Mouse (Mus musculus) lung, postnatal 14 days (tissue): ENCODE results near the gene Pdzd8.

ENCODE experiments used
- DNase-seq: peaks from one replicate; pipeline ENCODE4 v3.0.0; 2021

Gene Pdzd8

DNA sequence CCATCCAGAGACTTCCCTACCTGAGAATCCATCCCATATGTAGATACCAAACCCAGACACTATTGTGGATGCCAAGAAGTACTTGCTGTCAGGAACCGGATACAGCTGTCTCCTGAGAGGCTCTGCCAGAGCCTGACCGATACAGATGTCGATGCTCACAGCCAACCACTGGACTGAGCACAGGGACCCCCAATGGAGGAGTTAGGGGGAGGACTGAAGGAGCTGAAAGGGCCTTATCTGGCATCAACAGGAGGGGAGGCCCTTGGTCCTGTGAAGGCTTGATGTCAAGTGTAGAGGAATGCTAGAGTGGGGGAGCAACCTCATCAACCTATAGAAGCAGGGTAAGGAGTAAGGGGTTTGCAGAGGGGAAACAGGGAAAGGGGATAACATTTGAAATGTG lies 7.2 kb upstream of the Pdzd8 start:
- DNase-seq, result no peak

DNA sequence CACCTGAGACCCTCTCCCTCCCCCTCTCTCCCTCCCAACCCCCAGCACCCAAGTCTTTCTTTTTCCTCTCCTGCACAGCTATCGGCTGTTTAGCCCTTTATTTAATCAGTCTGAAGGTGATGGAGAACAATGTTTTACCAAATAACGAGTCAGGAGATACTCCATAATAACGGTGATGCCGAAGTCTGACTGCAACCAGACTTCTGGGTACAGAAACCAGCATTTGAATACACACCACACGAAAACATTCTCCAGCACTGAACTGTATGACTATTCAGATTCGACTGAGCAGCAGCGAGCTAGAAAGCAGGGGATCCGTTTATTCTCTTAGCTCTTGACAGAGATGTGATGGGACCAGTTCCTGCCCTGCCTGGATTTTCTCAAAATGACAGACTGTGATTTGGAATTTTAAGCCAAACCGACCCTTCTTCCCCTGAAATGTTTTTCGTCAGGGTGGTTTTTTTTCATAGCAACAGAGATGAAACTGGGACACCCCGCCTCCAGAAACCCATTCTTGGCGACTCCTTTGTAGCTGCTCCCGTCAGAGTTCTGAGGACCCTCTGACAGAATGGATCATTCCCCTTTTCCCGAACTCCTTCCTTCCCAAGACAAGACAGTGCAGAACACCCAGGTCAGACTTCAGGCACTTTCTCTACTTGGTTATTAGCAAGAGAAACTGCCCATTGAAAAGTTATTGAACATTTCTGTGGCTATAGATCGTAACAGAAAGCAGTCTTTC lies 5.7 kb upstream of the Pdzd8 start:
- no peak for DNase-seq

DNA sequence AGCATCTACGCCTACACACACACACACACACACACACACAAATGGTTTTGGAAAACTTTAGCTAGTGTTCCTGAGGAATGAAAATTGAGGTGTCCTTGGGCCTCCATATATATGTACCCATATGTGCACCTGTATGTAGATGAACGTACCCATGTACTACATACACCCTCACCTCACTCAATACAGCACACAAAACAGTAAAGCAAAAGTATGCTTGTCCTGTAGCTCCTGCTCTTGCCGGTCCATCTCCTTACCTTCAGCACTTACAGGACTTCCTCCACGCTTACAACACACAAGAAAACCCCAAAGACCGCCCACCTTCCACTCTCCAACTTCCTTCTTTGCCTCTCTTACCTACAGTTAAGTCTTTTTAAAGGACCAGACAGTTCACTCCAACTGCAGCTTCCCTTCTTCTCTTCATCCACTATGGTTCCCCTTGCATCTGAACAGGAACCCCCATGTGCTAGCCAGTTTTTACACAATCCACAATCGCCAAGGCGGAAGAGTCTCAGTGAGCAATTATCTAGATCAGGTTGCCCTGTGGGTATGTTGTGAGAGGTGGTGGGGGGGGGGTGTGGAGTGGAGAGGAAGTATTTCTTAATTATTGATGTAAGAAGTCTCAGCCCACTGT lies 4.8 kb upstream of the Pdzd8 start:
- no peak for DNase-seq

DNA sequence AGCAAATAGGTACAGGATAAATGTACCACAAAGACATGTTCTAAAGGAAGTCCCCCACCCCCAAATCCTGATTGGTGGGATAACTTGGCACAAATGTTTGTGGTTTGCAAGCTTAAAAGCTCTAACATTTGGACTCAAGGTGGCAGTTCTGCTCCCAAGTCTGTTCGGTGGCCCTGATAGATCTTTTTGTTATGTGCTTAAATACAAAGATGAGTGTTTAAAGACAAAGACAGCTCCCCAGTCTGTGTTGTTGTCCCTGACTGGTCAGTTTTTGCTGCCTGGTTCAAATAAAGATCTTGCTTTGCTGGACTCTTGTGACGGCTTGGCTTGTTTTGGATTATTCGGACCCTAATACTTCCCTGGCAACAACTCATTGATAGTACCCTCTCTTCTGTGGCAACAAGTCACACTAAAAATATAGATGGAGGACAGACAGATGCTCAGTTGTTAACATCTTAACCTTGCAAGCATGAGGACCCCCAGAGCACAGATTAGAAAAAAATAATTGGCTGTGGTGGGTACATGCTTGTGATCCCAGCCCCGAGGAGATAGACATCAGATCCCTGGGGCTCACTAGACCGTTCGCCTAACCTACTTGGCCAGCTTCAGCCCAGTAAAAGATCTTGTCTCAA lies 3.9 kb upstream of the Pdzd8 start:
- no peak for DNase-seq

DNA sequence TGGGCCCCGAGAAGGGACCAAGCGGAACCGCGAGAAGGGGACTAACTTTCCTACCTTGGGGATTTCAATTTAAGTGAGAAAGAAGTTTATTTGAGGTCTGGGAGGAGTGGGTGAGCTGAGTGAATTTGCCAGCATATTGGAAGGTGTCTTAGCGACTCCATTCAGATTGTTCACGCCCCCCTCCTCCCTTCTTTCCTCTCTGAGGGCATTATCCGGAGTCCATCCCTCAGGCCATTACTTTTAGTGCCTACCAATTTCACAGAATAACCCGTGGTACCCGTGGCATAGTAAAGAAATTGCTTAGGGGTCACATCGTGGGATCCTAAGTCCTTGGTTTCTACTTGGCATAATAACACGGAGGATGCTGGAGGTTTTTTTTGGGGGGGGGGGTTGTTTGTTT lies 745 bp upstream of the Pdzd8 start:
- no peak for DNase-seq

DNA sequence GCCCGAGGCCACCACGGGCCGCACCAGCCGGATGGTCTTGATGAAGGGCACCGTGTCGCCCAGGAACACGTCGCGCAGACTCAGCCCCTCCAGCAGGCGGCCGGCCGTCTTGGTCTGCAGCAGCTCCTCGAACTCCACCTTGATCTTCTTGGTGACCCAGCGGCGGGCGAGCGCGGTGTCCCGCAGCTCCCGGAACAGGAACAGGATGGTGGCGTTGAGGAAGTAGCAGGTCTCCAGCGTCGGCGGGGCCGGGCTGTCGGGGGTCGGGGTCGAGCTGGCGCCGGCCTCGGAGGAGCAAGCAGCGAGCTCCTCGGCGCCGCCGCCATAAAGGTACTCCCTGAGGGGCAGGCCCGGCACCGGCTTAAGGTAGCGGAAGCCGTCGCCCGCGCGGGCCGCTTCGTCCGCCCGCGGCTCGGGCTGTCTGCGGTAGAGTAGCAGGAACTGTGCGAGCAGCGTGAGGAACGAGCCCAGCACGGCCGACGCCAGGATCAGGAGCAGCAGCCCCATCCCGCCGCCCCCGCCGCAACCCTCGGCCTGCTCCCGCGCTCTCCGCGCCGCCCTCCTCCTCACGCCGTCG lies 411 bp downstream of the Pdzd8 start:
- peak; percentile 65 for DNase-seq

DNA sequence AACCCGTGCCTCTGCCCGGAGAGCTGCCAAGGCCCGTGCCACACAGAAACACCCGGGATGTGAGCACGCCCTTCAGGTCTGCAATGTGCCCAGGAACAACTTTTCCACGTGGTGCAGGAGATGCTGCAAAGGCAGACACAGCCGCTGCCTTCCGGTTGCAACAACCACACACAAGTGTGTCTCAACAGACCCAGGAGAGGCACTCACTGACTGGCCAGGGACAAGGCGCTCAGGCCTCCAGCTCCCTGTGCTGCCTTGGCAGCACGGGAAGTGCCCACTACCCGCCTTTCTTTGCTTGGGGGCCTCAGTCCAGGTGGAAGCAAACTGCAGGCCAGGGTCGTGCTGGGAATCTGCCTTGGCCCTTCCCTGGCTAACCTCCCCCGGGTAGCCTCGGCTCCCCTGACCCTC lies 1.3 kb downstream of the Pdzd8 start:
- DNase-seq, result peak; percentile 39

DNA sequence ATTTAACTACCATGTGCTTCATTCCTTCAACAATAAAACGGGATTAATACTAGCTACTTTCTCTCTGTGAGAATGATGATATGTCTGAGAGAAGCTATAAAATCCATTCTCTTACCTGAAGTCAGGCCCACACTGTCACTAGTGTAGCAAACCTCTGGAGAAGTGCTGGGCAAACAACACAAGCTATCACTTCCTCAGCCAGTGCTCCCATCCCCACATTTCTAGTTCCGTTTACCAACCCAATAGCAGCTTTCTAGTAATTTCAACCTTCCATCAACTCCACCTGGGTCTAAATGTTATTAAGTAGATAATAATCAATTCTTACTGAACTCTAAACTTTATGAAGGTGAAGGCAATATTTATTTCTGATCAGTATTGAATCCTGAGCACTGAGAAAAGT lies 2.6 kb downstream of the Pdzd8 start:
- no peak for DNase-seq

DNA sequence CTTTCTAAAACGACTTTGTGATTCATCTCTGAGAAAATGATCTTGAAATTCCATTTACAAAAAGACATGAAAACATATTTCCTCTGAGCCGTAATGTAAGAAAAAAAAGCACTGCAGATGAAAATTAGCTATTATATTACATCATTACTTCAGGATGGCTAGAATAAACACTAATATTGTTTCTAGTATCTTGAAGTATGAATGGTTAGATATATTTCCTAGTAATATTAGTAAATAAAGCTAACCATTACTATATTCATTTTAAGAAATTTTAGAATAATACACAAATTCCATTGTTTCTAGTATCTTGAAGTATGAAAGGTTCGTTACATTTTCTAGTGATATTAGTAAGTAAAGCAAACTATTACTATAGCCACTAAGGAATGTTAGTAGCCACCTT lies 5.7 kb downstream of the Pdzd8 start:
- DNase-seq, result no peak

DNA sequence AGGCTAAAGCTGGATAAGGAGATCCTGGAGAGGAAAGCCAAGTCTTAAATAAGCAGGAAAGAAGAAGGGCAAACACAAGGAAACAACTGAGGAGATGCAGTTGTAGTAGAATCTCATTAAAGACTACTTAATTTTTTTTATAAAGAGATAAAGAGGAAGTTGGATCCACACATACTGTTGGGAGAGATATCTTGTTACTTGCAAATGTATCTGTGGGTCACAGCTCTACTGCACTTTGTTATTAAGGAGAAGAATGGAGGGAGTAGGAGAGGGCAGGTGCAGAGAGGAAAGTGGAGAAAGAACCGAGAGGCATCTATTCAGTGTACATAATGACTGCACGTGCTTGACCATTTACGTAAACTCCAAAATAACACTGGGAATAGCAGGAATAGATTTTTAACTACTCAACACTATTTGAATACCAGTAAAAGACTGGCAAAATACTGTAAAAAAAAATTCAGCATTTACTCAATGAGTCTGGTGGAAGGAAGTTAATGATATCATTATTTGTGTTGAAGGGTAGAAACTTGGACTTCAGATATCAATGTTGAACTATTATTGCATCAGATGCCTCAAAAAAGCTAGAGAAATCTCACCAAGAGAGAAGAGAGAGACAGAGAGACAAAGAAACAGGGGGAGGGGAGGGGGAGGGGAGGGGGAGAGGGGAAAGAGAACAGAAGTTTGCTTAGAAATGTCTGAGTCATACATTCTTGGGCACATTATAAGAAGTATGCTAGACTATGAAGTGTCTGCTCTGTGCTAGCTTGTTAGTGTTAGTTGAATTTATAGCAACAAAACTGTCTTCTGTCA lies 7.5 kb downstream of the Pdzd8 start:
- no peak for DNase-seq

DNA sequence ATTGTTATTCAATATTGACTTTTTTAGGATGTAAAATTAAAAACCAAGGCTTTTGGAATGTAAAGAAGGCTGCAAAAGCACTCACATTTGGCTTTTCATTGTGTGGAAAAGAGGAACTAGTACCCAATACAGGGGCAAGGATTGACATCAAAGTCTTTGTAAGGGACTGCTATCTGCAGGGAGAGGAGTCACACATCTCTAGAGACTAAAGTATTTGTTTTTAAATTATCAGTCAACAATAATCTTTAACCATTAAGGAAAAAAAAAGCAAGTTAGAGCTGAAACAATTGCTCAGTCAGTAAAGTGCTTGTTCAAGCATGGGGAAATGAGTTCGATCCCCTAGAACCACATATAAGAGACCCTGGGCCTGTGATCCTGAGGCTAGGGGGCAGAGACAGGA lies 8.9 kb downstream of the Pdzd8 start:
- no peak for DNase-seq

DNA sequence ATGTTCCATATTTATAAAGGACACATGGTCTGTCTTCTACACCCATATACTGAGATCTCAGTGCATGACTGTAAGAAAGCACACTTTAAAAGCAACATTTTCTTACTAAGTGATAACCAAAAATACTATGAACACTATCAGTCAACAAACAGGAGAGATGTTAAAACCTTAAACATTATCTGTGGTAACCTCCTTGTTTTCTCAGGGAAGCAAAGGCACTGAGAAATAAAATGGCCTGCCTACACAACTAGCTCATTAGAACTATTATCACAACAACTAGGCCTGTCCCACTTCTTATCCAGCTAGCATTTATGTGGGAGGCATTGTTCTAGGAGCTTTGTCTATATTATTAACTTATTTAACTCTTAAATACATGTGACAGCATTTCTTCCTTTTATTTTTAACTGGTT lies 14.8 kb downstream of the Pdzd8 start:
- no peak for DNase-seq

DNA sequence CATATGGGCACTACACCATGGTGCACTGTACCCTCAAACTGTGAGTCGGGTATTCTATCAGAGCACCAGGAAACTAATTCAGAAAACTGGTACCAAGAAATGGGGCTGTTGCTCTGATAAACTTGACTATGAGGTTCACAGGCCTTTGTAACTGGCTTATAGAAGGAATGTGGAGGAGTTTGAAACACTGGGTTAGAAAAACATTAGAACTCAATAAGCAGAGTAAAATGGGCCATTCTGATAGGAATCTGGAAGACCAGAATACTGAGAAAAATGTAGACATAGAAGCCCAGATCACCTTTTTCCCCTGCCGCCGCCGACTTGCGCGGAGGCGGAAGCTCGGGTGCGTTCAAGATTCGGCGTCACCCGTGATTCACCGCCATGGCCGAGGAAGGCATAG lies 23.6 kb downstream of the Pdzd8 start, which contains the start of gene Rps12-ps3:
Gene Rps12-ps3, plus strand, starts transcription at position 301 of the 400 bp plus-strand sequence.
- no peak for DNase-seq

DNA sequence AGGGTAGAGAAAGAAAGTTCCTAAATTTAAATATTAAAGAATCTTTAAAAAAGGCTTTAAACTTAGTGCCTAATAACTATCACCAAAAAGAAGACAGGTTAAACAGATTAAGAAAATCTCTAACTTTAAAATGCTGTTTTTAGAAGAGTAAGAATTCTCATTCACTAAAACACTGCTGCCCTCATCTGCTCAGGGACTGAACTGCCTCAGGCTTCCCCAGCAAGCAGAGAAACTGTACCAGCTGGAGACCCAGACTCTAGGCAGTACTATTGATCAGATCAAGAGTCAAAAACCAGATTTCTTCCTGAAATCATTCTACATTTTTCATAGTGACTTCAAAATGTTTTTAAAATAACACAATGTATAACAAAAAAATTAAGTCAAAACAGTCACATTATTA lies 29.0 kb downstream of the Pdzd8 start:
- peak; percentile 12 for DNase-seq

DNA sequence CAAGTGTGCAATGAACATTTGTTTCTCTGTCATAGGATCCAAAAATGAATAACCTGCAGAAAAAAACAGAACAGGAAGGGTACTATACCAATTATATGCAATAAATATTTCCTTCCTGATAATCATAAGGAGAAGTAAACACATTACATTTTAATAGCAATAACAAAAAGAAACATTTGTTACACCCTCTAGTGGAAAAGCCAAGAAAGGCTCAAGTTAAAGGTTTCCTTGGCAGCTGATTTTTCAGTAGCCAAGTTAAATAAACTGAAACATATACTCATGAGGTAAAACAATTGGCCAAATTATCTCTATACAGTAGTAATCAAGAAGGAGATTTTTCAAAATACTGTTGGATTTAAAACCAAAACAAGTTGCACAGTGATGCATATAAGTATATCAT lies 30.3 kb downstream of the Pdzd8 start:
- DNase-seq, result no peak

DNA sequence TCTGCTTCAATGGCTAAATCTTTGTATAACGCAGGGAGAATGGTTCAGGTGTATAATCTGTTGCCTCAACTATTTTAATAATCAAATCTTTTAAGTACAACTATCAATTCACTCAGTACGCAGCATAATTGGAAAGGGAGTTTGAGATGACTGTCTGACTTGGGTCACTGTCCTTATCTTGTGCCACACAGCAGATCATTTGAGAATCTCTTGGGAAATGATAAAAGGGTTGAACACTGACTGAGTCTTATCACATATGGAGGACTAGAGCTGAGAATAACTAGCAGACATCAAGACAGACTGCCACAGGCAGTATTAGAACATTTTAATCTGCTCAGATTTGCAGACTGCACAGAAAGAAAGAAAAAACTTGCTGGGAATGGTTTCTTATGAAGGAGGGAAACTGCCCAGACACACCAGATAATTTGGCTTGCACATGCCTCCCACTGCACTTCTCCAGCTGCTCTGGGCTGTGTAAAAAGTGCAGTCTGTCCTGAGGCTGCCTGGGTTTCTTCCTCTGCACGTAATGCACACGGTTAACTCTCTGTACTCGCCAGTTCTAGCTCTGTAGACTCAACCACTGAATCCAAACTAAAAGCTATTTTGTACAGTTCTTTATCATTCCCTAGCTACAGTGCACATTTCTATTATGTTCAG lies 53.3 kb downstream of the Pdzd8 start:
- DNase-seq, result no peak

DNA sequence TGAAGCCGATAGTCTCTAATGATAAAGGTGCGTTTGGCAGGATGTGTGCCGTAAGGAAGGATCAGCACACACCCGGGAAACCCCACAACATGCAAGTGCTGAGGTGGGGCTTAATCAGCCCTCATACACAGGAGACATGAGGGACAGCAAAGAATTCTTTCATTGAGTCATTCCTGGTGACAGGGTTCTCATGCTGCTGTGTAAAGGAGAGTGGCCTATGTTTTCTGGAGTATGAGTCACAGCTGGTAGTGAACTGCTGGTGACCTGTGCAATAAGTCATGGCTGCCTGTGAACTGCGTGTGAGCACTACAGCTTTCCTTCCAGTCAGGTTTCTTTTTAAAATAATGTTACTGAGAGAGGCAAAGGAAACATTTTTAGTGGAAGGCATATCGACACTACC lies 55.8 kb downstream of the Pdzd8 start:
- no peak for DNase-seq

DNA sequence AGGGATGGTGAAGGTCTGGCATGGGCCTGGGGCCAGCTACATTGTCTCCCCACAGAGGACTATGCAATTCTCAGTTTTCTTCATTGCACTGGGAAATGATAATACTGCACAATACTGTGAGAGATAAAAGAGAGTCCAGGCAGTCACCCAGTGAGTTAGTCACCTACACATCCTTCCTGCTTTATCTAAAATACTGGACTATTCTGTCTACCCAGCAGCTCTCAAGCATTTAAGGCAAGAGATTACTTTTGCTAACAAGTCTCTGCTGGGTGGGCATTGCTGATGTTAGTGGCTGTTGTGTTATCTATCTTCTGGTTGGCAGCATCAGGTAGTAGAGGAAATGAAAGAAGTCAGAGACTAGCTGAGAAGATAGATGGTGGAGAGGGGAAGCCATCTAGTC lies 56.5 kb downstream of the Pdzd8 start:
- DNase-seq, result no peak

DNA sequence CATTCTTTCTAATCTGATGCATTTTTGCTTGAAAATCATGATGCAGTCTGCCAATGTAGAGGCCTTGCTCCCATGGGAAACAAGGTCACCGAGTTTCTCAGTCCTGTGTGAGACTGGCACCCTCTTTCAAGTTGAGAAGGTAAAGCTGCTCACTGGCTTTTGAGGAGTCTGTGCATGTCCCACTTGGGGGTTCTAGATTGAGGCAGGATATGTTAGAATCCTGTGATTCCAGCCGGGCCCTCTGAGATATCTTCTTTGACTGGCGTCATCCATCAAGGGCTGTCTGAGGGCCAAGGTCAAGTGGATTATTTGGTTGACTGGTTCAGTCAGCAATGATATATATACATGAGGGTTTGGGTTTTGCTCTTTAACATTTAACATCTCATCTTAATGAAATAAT lies 63.6 kb downstream of the Pdzd8 start:
- no peak for DNase-seq

DNA sequence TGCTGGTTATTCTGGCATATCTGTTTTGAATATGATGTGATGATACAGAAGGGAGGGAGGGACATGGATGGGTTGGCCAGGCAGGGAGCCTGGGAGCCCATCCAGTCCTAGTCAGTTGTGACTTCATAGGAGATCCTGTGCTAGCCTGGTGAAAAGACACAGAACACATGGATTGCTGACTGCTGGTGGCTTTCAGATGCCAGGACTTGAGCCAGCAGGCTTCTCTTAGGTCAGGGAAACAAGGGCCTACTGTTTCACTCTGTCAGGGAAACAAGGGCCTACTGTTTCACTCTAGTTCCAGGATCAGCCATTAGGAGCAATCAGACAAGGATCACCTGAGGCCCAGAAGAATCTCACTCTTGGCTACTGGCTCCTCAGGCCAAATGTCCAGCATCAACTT lies 64.7 kb downstream of the Pdzd8 start:
- DNase-seq, result no peak

DNA sequence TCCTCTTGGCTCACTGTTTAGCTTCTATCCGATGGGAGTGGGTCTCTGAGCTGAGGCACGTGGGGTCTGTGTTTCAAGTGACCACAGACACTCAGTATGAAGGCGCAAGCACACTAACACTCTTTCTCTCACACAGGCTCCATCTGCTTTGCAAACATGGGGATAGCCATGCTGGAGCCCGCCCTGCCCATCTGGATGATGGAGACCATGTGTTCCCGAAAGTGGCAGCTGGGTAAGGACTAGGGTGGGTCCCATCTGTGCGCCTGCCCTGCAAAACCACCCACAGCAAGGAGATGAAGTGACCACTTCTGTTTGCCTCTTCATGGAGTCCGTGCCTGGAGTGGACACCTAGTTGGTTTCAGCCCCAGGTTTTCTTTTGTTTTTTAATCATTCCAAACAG lies 69.2 kb downstream of the Pdzd8 start:
- DNase-seq, result no peak

DNA sequence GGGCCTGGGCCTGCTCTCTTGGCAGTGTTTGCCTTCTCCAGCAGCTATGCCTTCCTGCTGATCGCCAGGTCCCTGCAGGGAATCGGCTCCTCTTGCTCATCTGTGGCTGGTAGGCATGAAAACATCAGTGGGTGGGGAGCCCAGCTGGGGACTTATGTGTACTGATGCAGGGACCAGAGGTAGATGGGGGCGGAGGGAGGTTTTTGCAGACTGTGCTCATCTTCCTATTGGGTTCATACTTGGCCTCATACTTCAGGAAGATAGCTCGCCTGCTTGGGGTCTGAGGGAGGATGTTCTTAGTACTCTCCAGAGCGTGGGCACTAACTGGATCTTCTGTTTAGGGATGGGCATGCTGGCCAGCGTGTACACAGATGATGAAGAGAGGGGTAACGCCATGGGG lies 72.4 kb downstream of the Pdzd8 start:
- no peak for DNase-seq
